Mouse (Mus musculus): ENCODE results near the gene Tshz3.

GRCm38 (mm10) chr7:36693081-36693480 is 4.8 kb upstream of the Tshz3 start:
- no peak for TF ChIP-seq CTCF (IDR thresholded peaks at IDR 0.05; ENCODE audit: low read depth)
- no peak for TF ChIP-seq EP300 (IDR thresholded peaks at IDR 0.05; ENCODE audit: low read depth)
